In the genomic region with DNA sequence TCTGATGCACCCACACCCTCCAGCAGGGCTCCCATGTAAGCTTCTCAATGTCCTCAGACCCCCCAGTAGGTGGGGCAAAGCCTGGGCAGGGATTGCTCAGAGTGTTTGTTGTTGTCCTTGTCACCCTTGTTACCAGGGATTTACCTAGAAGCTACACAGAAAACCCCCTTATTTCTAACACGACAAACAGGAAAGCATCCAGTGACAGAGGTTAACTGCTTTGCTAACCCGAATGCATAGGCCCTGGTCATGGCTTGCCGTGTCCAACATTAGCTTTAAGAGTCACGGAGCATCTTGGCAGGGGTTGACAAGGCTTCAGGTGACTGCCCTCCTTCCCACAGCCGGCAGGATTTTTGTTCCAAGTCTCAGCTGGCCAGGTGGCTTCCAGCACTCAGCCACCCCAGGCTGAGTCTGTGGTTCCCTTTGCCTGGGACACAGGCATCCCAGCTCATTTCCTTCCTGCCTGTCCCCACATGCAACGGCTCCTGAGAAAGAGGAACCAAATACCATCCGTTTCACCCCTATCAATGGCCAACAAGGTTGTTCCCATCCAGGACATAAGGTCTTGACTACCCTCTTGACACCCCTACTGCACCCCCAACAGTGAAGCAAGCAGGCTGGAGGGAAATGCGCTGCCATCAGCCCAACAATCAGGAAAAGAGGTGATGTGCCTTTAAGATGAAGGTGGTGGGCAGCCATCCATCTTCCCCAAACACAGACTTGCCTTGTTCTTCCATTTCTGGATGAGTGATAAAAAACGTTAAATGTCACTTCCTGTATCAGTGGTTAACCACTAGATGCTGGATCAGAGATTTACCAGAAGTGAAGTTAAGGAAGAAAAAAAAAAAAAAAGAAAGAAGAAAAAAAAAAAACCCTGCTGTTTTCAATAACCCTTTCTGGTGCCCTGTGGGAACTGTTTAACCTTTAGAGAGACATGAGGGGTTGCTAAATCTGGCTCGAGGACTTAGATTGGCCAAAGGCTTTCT, we compare ENCODE assay signal across 11 mouse cellular contexts. TPM values are rescaled to one million over a fixed set of nuclear protein-coding genes. Genes with fewer than 3 reads are reported as not detected.
DNase-seq lines count a peak whose midpoint lies in the region; ATAC-seq and TF ChIP-seq lines count a peak whose summit lies in the region.
"Had no signal": no experiment of that assay in that cellular context is flagged by ENCODE, and none has a peak within 500 bp of the region (broad histone marks: within the 10 kb centered on the region; RNA-seq: fewer than 3 reads in every experiment).

No protein-coding gene starts in this region.

- H3K9me3 ChIP-seq in forebrain, embryonic 11.5 days (ENCODE audit: control insufficient read depth, low read length) = no peaks in the 10 kb centered on the region
- H3K9me3 ChIP-seq: intestine, embryonic 15.5 days; limb, embryonic 13.5 days had no signal

- H3K27ac ChIP-seq in thymus, adult 2 months (ENCODE audit: control insufficient read depth, insufficient read depth, low read length) = peak overlapping the region; percentile 51; the same call in 1 of the 2 replicates
- no peak overlapping the region for H3K27ac ChIP-seq in forebrain, embryonic 11.5 days (ENCODE audit: low read depth, low read length)
- H3K27ac ChIP-seq: intestine, embryonic 15.5 days; limb, embryonic 13.5 days had no signal

- no peaks in the 10 kb centered on the region for H3K36me3 ChIP-seq in thymus, adult 2 months (ENCODE audit: control insufficient read depth, insufficient read depth, low read length)
- no peaks in the 10 kb centered on the region for H3K36me3 ChIP-seq in splenic B cell, adult 2 months (ENCODE audit: control insufficient read depth, insufficient read depth, low read length, poor library complexity, severe bottlenecking)
- H3K36me3 ChIP-seq in forebrain, embryonic 11.5 days (ENCODE audit: control insufficient read depth, insufficient read depth, low read length) = no peaks in the 10 kb centered on the region
- H3K36me3 ChIP-seq: intestine, embryonic 15.5 days; limb, embryonic 13.5 days had no signal

- H3K4me2 ChIP-seq in forebrain, embryonic 11.5 days (ENCODE audit: low read depth, low read length, severe bottlenecking) = no peak overlapping the region
- H3K4me2 ChIP-seq: intestine, embryonic 15.5 days; limb, embryonic 13.5 days had no signal

- H3K4me3 ChIP-seq in thymus, adult 2 months (ENCODE audit: control insufficient read depth, insufficient read depth, low read length) = no peak overlapping the region
- no peak overlapping the region for H3K4me3 ChIP-seq in forebrain, embryonic 11.5 days (ENCODE audit: low read depth, low read length)
- H3K4me3 ChIP-seq: erythroblast, embryonic 14.5 days; intestine, embryonic 15.5 days; limb, embryonic 13.5 days had no signal

- peaks cover 46% of the 10 kb centered on the region for H3K4me1 ChIP-seq in thymus, adult 2 months (replicated peaks; ENCODE audit: control insufficient read depth, insufficient read depth, low read length)
- H3K4me1 ChIP-seq in forebrain, embryonic 11.5 days (replicated peaks; ENCODE audit: control insufficient read depth, insufficient read depth, low read length) = no peaks in the 10 kb centered on the region
- H3K4me1 ChIP-seq: intestine, embryonic 15.5 days had no signal

- H3K27me3 ChIP-seq in thymus, adult 2 months (ENCODE audit: control insufficient read depth, insufficient read depth, low read length) = no peaks in the 10 kb centered on the region
- H3K27me3 ChIP-seq in splenic B cell, adult 2 months (ENCODE audit: control insufficient read depth, insufficient read depth, low read length, poor library complexity, severe bottlenecking) = no peaks in the 10 kb centered on the region
- no peaks in the 10 kb centered on the region for H3K27me3 ChIP-seq in forebrain, embryonic 11.5 days (ENCODE audit: control insufficient read depth, insufficient read depth, low read length)
- H3K27me3 ChIP-seq: intestine, embryonic 15.5 days; limb, embryonic 13.5 days had no signal

- no peak for TF ChIP-seq POLR2A in thymus, adult 2 months (IDR thresholded peaks at IDR 0.05; ENCODE audit: control insufficient read depth, extremely low read depth, insufficient read depth, low read length, poor library complexity)

- no peak overlapping the region for H3K9ac ChIP-seq in forebrain, embryonic 11.5 days (ENCODE audit: low read length)
- H3K9ac ChIP-seq: intestine, embryonic 15.5 days; limb, embryonic 13.5 days had no signal

- DNase-seq in thymus, adult 2 months = no peak
- DNase-seq in thymus, postnatal 14 days = no peak
- DNase-seq in c-Kit-positive CD71-negative TER-119-negative erythroid progenitor cells, embryonic 14.5 days (ENCODE audit: low read depth) = peak; percentile 58
- DNase-seq in heart, postnatal 4 days = peak; percentile 19
- peak; percentile 16 for DNase-seq in splenic B cell, adult 2 months (ENCODE audit: low read depth, low spot score)
- no peak for DNase-seq in forebrain, embryonic 11.5 days (ENCODE audit: low spot score)
- no peak for DNase-seq in adipocyte (ENCODE audit: low spot score)
- DNase-seq: adrenal gland, postnatal 10 days had no signal

- 6% methylated on average over 10 of the region's 10 CpGs for WGBS in thymus, adult 2 months
- WGBS in forebrain, embryonic 11.5 days = 68% methylated on average over 10 of the region's 10 CpGs

- no peak for TF ChIP-seq CTCF in thymus, adult 2 months (IDR thresholded peaks at IDR 0.05; ENCODE audit: borderline replicate concordance, control insufficient read depth, extremely low read depth, insufficient read depth, low read length, poor library complexity)

- no peak for ATAC-seq in forebrain, embryonic 11.5 days (replicated peaks; ENCODE audit: low FRiP score)
- ATAC-seq: intestine, embryonic 15.5 days had no signal

RNA-seq across cellular contexts. Expression of gene Bcl2l14, which starts 29.5 kb away (rescaled TPM):
- 2.0 and 2.1 TPM in 2 replicates for polyA plus RNA-seq in thymus, adult 2 months (2012; rRNA removed)
- total RNA-seq in heart, postnatal 4 days (2021) = not detected
- 0.24 and 0.33 TPM in 2 replicates for polyA plus RNA-seq in forebrain, embryonic 11.5 days (2014; fragmentation: Nextera tagmentation; extraction: Ambion mirVana)
- total RNA-seq: adrenal gland, postnatal 10 days had no signal
- polyA plus RNA-seq: erythroblast, embryonic 14.5 days had no signal

Comparison
In these comparisons a context has a peak if more than half of its experiments do, and no peak if none do; other contexts are left out.
1. DNase-seq: peak in c-Kit-positive CD71-negative TER-119-negative erythroid progenitor cells, embryonic 14.5 days (single experiment), heart, postnatal 4 days (single experiment) and splenic B cell, adult 2 months (single experiment); none in thymus, adult 2 months (single experiment), thymus, postnatal 14 days (single experiment), forebrain, embryonic 11.5 days (single experiment) and adipocyte (single experiment).